Mouse (Mus musculus) erythroblast, adult 5-6 weeks (primary cell): ENCODE data around the gene Ndufa13. TPM values are rescaled to one million over a fixed set of nuclear protein-coding genes. Genes with fewer than 3 reads are reported as not detected.

ENCODE experiments used
- ATAC-seq: replicated peaks from 2 replicates; pipeline ENCODE4 v1.8.0; 2016; ENCODE audit warnings: moderate number of reproducible peaks, mild to moderate bottlenecking, moderate TSS enrichment, inconsistent platforms; ENCODE audit not compliant: poor library complexity, low FRiP score, severe bottlenecking
- total RNA-seq, 2 experiments: library from RNA; stranded (forward) in 1 of 2; stranded (reverse) in 1 of 2; fragments of 150-400 nt in 1 of 2; fragments of 200-764, 138-1000 nt in 1 of 2; gene quantifications; 2 replicates each; pipeline versions ENCODE4 v1.2.3 to v1.2.4; 2015 to 2017; ENCODE audit warnings: low replicate concordance in 2 of 2

Ndufa13 gene
- total RNA-seq, 2 experiments from 2014 or later, result 16.1 to 27.2 TPM

- no peak for ATAC-seq
Measured at GRCm38 (mm10) chr8:69912478-69913074, 10.2 kb upstream of the Ndufa13 start.

- no peak for ATAC-seq
Measured at GRCm38 (mm10) chr8:69911917-69912316, 9.6 kb upstream of the Ndufa13 start.

- no peak for ATAC-seq
Measured at GRCm38 (mm10) chr8:69907106-69907505, 4.7 kb upstream of the Ndufa13 start.

- no peak for ATAC-seq
Measured at GRCm38 (mm10) chr8:69906260-69906659, 3.9 kb upstream of the Ndufa13 start.

GRCm38 (mm10) chr8:69904096-69904495, 1.7 kb upstream of the Ndufa13 start:
- no peak for ATAC-seq

GRCm38 (mm10) chr8:69903063-69903542, 745 bp upstream of the Ndufa13 start:
- ATAC-seq, result peak; percentile 76

GRCm38 (mm10) chr8:69901484-69902162, 735 bp downstream of the Ndufa13 start:
- peak; percentile 88 for ATAC-seq

- peak; percentile 6 for ATAC-seq
Measured at GRCm38 (mm10) chr8:69900895-69901451, 1.4 kb downstream of the Ndufa13 start.

GRCm38 (mm10) chr8:69899876-69900275, 2.5 kb downstream of the Ndufa13 start:
- no peak for ATAC-seq

- ATAC-seq, result no peak
Measured at GRCm38 (mm10) chr8:69897857-69898256, 4.5 kb downstream of the Ndufa13 start.

GRCm38 (mm10) chr8:69895772-69896451, 6.4 kb downstream of the Ndufa13 start:
- ATAC-seq, result no peak

GRCm38 (mm10) chr8:69894836-69895332, 7.5 kb downstream of the Ndufa13 start:
- ATAC-seq, result no peak

- ATAC-seq, result 0 out of 2 replicates have a peak, but pooled peaks have one; percentile 52
Measured at GRCm38 (mm10) chr8:69893863-69894262, 8.5 kb downstream of the Ndufa13 start.

GRCm38 (mm10) chr8:69890813-69891241, 11.5 kb downstream of the Ndufa13 start:
- ATAC-seq, result no peak

- ATAC-seq, result no peak
Measured at GRCm38 (mm10) chr8:69888902-69889301, 13.5 kb downstream of the Ndufa13 start.

GRCm38 (mm10) chr8:69888244-69888866, 14.0 kb downstream of the Ndufa13 start:
- ATAC-seq, result no peak

- ATAC-seq, result no peak
Measured at GRCm38 (mm10) chr8:69887289-69888243, 14.8 kb downstream of the Ndufa13 start, which contains the start of gene Cilp2. Gene Cilp2, minus strand, starts transcription at chr8:69887687.

GRCm38 (mm10) chr8:69884141-69884540, 18.2 kb downstream of the Ndufa13 start:
- ATAC-seq, result no peak
